Mouse (Mus musculus): ENCODE measurements around the gene Meltf.

Gene Meltf

DNA sequence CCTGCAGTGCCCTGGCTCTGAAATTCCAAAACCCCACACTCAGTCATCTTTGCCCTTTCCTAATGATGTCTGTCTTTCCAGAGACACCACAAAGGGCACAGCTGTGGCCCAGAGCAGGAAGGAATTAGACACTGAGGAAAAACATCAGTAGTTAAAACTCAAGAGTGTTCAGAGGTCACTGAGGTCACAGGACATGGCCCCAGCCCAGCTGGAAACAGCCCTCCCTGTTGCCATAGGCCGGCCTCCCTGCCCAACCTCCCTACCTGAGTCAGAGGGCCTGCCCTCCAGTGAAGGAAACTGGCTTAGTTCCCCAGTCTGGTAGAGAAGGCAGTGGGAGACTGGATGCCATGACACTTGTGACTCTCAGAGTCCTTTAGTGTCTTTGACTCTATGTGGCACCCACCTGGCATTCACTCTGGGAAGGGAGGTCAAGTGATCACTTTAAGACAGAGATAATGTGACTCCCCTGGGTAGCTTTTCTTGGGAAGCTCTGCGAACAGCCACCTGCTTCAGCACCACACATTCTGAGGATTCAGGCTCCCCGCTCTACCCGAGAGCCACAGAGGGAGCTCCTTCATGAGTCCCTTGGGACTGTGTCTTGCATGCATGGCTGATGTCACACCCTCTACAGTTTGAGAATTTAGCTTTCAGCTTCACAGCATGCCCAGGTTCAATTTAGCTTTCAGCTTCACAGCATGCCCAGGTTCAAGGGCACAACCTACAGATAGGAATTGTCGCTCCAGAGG is 15.0 kb downstream of the Meltf start:
- no peak for DNase-seq (ENCODE audit: low spot score in 2 of 2)

DNA sequence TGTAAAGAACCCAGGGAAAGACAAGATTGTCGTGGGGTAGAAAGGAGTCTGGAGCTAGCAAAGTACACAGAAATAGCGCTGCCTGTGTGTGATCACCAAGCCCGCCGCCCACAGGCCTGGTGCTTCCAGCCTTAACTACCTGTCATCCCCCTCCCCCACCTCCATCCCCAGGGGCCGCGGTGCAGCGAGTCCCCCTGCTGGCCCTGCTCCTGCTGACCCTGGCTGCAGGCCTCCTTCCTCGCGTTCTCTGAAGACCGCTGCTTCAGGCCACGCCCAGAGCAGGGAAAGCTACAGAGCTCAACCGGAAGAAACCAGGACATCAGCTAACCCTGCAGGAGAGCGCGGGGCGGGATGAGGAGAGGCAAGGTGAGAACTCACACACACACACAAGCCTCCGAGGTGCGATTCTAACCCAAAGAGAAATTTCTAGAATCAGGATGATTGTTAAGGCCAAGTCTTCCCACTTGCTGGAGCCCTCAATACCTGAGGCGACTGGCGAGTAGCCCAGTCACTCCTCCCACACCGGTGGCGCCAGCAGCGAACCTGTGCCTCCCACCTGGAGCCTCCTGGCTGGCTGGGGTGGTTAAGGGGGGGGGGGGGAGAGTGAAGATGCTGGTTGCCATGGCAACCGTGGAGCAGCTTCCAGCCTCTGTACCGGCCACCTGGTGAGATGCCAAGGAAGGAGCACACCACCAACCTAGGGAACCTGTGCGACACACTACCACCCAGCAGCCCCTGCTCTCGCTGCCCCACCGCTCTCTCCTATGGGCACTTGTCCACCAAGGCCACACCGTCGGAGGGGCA is 18.6 kb downstream of the Meltf start:
- peak; percentile 61 to 64 for DNase-seq (ENCODE audit: low spot score in 2 of 2)

DNA sequence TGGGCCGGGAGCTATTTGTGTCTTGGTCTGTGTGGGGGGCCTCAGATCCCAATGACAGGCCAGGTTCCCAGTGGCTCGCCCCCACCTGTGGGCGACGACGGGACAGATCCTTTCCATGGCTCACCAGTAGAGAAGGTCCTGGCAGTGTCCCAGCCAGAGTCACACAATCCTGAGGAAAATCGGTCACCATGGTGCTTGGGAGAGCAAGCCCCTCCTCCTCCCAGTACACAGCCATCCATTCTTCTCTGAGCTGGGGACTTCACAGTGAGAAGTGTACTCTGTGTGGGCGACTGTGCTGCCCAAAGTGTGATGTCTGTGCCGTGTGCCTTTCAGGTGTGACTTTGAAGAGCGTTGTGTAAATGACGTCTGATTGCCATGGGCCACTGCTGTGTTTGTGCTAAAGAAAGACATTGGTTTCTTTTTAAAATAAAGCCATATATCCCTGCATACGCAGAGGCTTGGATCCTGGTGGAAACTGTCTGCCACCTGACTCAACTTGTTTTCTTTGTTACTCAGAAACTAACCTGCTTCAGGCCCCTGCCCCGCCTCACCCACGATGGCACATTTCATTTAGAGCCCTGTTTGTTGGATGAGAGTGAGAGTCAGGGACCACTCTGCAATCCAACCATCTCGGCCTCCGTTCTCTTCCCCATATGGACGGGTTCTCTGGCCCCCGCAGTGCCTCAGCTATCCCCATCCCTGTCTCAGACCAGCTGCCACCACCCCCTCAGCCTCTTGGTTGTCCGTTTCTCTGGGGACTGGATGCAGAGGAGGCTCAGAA is 20.1 kb downstream of the Meltf start:
- DNase-seq (ENCODE audit: low spot score in 2 of 2): peak; percentile 74 to 82

DNA sequence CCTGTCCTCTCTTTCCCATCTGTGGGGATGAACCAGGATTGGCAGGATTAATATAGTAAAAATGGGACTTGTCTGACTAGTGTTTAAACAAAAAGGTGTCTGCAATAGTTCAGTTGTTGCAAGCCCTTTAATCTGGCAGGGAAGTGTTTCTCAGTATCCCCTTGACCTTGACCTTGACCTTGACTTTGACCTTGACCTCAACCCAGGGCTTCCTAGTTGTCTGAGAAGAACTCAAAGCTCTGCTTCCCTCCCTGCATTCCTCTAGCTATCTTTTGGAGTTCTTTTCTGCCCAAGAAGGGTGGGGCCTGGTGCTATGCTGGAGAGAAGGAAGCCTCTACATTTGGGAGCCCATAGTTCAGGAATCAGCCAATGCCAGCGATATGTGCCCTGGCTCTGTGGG is 23.3 kb downstream of the Meltf start:
- DNase-seq (ENCODE audit: low spot score in 2 of 2): no peak

DNA sequence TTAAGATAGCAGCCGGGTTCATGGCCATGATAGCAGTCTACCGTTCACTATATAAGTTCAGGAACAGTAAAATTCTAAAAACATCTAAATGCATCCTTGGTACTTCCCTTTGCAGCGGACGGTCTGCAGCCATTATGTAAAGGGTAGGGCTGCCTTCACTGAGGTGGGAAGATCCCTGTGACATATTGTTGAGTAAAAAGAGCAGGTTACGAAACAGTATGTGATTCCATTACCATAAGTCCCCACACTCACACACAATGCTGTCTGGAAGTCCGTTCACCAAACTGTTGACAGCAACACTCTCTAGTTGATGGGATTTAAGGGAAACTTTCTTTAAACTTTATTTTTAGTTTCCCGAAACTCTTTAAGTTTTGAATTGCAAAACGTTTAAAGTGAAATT is 24.6 kb downstream of the Meltf start:
- DNase-seq (ENCODE audit: low spot score in 2 of 2): no peak

DNA sequence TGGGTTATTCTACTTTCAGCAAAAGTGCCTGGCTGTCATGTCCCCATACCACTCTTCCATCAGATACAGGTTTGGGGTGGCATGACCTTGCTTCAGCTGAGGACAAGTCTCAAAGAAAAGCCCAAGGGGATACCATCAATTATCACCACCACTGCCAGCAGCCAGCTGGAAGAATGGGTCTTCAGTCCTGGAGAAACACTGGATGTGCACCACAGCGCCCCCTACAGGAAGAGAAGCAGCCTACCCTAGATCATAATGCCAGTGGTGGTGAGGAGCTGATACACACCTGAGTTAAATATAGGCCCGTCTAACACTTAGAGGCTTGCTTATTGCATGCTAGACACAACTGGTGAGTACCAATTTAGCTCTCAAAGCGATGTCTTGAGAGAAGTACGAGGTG is 26.7 kb downstream of the Meltf start:
- no peak for DNase-seq (ENCODE audit: low spot score in 2 of 2)

DNA sequence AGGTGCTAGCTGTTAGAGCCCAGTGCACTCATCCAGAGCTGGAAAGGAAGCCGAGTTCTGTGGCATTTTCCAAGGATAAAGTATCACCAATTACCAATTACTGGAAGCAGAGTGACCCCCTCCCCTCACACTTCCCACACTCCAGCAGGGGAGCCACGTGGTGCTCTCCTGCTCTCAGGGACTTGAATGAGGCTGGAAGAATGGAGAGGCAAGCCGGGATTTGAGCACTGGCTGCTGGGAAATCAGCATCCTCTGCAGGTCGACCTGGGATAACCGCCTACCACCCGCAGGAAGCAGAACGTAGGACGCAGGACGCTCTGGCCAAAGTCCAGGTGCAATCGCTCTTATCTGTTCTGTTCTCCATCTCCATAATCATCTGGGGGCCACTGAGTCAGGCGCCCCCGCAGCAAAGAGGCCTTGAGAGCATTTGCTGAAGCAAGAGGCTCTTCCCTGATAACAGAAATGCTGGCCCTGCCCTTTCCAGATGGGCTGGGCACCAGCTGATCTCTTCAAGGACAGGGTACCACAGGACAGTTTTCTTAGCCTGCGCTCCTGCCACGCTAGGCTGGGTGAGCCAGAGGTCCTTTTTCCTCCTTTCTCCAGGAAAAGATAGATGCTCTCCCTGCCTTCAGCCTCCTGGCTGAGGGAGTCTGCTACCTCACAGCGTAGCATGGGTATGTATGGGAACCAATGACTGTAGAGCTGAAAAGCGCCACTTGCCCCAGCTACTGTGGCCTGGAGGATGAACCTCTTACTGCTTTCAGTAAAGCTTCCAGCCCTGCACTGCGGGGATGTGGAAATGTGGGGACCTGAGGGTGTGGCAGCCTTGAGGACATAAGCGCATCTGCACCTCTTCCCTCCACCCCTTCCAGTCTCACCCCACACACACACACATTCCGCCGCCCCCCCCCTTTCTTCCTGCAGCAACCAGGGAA is 27.5 kb downstream of the Meltf start:
- DNase-seq (ENCODE audit: low spot score in 2 of 2): no peak

DNA sequence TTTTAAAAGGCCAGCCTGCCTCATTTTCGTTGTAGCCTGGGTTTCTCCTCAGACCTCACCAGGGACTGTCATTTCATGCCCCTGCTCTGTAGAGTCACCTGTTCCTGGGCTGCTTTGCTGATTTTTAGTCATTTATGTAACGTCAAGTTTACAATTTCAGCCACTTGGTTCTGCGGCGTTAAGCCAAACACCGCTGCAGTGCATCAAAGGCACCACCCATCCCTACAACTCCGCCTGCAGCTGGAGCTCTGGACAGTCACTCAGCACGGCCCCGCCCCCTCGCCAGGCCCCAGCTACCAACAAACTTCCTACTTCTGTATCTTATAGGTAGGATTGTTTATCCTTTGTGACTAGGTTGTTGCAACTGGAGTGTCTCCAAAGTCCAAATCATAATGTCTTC is 28.3 kb downstream of the Meltf start:
- DNase-seq (ENCODE audit: low spot score in 2 of 2): no peak

DNA sequence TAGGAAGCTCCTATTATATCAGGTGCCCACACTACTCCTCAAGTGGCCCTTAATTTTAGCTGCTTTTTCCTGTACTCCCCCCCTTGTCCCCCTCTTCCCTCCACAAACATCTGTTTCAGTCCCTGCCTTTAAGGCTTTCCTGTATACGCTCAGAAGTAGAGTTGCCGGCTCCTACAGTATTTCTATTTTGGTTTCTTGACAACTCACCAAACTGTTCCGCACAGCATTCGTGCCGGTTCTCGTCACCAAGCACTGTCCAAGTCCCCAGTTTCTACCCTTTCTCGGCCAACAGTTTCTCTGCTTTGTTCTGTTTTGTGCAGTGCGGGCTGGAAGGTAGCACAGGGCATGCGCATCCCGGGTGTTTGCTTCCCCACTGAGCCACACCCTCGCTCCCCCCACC is 30.3 kb downstream of the Meltf start:
- DNase-seq (ENCODE audit: low spot score in 2 of 2): no peak

DNA sequence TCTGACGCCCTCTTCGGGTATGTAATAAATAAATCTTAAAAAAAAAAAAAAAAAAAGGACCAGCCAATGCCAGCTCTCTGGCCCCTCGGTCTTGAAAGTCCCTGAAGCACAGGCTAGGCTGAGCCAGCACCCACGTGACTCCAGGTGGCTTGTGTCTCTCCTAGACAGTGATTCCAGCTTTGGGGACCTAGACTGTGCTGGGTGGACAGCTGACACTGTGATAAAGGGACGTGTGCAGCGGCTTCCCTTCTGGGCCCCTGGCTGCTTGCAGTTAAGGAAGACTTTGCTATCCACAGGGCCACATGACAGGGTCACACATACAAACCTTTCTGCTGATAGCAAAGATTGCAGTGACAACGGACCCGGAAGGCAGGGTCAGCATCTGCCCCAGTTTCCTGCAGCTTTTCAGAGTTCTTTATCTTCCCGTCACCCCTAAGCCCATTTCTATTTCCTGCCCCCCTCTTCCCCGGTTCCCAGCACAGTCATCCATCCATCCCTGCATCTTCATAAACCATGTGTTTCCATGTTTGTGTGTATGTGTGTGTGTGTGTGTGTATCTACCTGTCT is 31.8 kb downstream of the Meltf start:
- no peak for DNase-seq (ENCODE audit: low spot score in 2 of 2)

DNA sequence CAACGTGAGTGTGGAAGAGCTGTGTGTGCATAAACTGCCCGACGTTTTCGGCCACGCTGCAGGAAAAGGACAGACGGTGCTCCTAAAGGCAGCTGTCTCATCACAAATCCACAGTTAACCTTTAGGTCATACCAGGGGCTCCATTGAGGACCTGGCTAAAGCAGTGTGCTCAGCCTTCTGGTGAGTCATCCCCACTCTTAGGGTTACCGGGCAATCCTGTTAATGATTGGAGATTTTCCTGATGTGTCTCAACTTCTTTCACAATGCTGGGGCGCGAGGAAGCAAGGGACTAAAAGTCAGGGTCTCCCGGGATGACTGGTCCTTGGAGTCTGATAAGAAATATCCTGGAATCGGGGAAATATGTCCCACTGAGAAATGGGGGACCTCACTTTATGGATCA is 39.2 kb downstream of the Meltf start:
- DNase-seq (ENCODE audit: low spot score in 2 of 2): no peak

DNA sequence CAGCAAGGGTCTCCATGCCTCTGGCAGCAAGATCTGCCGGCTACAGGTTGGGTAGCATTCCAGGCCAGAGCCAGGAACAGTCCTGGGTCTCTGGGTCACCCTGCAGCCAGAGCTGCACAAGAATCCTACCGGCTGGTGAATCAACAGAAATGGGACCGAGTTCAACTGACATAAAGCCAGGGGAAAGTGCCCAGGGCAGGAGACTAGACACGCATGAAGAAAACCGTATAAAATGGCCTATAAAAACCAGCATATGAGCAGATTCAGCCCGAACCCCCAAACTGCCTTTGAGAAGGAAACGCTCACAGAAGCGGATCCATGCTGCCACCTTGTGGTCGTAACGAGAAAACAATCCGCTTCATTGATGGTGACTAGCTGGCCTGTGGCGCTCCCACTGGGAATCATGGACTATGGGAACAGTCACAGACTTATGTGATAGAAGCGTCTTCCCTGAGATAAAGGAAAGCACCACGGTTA is 39.7 kb downstream of the Meltf start:
- peak; percentile 80 to 84 for DNase-seq (ENCODE audit: low spot score in 2 of 2)

DNA sequence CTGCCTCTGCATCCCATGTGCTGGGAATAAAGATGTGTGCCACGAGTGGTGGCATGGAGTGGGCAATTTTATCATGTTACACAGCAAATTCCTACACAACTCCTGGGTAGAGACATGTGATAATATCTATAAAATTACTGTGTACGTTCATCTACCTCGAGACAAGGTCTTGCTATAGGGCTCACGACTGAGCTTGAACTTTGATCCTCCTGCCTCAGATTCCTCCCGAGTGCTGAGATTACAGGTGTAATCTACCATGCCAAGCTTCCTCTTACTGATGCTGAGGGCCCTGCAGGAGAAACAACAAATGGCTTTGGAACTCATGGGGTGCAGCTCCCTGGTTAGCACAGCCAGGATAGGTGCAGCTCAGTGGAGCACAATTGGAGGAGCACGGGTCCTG is 45.8 kb downstream of the Meltf start:
- DNase-seq (ENCODE audit: low spot score in 2 of 2): no peak

DNA sequence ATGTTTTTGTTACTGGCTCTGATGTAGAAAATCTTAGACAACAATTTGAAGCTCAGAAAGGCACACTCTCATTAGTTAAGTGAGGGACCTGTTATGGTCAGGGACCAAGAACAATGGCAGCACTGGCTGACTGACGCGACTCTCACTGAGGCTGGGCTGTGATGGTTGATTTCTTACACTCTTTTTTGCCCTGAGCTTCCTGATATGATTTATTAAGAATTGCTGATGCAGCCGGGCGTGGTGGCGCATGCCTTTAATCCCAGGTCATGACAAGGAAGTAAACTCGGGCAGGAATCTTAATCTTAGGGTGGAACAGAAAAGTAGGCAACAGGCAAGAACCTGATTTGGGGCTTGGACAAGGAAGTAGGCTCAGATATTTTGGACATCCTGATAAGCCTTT is 47.5 kb downstream of the Meltf start:
- no peak for DNase-seq (ENCODE audit: low spot score in 2 of 2)

DNA sequence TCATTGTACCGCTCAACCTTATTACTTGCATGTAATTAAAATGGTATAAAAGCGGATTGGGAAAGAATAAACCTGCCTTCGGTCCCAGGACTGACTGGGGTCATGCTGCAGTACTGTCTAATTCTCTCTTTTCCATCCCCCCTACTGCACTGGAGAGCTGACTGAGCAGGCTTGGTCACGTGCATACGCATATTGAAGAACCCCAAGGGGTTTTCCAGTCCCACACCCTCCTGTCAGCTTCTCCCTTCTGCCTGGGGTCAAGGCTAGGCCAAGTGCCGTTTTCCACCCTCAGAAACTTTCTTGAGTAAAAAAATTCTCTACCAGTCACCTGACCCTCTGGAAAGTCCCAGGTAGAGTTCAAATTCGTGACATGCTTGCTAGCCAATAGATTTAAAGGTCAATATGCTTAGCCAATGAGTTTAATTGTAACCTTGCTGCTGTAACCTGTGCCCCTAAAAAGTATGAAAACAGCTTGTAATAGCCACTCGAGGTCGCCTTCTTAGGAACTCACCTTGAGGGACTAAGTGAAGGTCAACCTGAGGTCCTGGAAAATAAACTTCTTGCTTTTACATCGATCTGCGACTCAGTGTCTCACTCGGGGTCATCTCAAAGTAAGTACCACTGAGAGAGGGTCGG is 48.1 kb downstream of the Meltf start:
- no peak for DNase-seq (ENCODE audit: low spot score in 2 of 2)

DNA sequence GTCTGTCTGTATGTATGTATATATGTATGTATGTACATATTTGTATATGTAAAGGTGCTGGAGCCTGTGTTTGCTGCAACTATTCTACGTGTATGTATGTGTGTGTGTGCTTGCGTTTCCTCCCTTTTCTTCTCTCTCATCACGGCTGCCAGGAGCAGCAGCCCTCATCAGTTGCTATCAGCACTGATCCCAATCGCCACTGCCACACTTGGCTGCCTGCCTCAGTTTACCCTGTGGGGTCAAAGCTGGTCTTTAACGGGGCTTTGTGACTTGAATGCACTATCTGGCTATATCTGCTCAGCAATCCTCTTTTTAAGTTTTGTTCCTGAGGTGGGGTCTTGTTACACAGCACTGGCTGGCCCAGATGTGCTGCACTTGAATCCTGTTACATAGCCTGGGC is 48.8 kb downstream of the Meltf start:
- no peak for DNase-seq (ENCODE audit: low spot score in 2 of 2)

DNA sequence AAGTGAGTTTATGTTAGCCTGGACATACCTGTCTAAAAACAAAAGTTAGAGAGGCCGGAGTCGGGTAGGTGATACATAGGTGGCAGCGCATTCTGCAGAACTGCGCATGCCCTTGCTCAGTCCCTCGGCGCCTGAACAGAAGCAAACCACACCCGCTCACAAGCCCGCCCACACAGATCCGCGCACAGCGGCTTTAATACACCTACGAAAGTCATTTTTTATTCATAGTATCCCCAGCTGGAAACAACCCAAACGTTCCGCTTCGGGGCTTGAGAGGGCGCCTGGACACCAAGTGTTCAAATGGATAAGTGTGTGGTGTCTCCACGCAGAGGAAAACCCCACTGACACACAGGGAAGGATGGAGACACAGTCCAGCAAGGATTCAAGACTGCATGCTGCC is 52.7 kb downstream of the Meltf start:
- DNase-seq (ENCODE audit: low spot score in 2 of 2): no peak

DNA sequence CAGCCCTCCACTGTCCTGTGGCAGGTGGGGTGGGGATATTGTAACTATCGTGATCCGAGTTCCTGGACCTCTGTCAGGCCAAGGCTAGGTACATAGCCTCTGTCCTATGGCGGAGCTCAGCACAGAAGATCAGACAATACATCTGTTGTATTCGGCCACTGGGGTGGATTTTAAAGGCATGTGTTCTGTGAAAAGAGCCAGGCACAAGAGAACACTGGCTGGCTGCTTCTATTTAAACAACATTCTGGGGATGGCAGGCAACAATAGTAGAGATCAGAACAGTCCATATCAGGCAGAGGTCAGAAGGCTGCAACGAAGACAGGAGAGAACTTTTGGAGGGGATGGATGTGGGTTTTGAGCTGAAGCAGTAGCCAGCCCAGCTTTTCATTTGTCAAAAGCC is 53.6 kb downstream of the Meltf start:
- DNase-seq (ENCODE audit: low spot score in 2 of 2): no peak

DNA sequence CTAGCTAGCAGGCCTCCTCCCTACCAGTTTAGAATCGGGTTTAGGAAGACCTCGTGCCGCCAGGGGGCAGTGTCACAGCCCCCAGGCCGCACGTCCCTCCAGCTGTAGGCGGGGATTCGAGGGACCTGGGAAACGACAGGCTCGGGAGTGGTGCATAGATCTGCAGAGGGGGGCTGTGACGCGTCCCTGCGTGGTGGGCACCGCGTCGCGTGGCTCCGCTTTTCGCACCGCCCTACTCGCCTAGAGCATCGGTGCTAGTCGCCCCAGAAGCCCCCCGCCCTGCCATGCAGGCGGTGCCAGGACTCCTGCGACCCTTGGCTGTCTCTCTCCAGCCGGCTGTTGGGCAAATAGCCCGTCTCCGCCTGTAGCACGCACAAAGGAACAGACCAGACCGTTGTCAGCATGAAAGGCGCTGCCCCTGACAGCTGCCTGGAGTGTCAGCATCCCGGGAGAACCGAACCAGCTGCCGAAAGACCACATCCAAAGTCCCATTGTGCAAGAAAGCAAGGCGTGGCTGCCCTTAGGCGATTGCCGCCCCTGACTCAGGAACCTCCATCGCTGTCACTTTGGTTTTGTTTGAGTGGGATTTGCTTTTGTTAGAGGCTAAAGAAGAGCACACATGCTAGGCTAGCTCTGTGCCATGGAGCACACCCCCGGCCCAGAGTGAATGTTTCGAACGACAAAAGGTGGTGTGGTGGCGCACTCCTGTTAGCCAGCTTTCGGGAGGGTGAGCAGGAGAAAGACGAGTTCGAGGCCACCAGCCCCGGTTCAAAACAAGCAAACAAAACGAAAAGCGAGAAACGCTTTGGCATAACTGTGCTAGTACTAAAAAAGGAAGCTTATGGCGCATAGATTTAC is 54.5 kb downstream of the Meltf start:
- peak; percentile 87 to 94 for DNase-seq (ENCODE audit: low spot score in 2 of 2)
